Mouse (Mus musculus) embryonic facial prominence, embryonic 12.5 days (tissue): ENCODE data around the gene Exoc6b. TPM values are rescaled to one million over a fixed set of nuclear protein-coding genes. Genes with fewer than 3 reads are reported as not detected.

ENCODE experiments used
- ATAC-seq: fragments of 200-750 bp; cut with Nextera tagmentation; 2 replicates; pipeline ENCODE4 v1.8.0; 2017; ENCODE audit not compliant: insufficient number of reproducible peaks, insufficient read depth, low FRiP score, low TSS enrichment
- H3K27ac ChIP-seq: fragments of 300-500 bp; sonication (generic); 2 replicates; pipeline ENCODE4 v1.5.1; 2016; ENCODE audit warnings: mild to moderate bottlenecking
- H3K27me3 ChIP-seq: fragments of 300-500 bp; sonication (generic); 2 replicates; pipeline ENCODE4 v1.6.1; 2016; ENCODE audit warnings: mild to moderate bottlenecking, moderate library complexity
- H3K36me3 ChIP-seq: fragments of 300-500 bp; sonication (generic); 2 replicates; pipeline ENCODE4 v1.6.1; 2016; ENCODE audit warnings: mild to moderate bottlenecking
- H3K4me1 ChIP-seq: fragments of 300-500 bp; sonication (generic); 2 replicates; pipeline ENCODE4 v1.6.1; 2016
- H3K4me2 ChIP-seq: fragments of 300-500 bp; sonication (generic); replicated peaks from 2 replicates; pipeline ENCODE4 v1.6.1; 2016; ENCODE audit warnings: mild to moderate bottlenecking, moderate library complexity
- H3K4me3 ChIP-seq: fragments of 300-500 bp; sonication (generic); 2 replicates; pipeline ENCODE4 v1.5.1; 2016; ENCODE audit warnings: mild to moderate bottlenecking
- H3K9ac ChIP-seq: fragments of 300-500 bp; sonication (generic); 2 replicates; pipeline ENCODE4 v1.6.1; 2016; ENCODE audit warnings: mild to moderate bottlenecking, moderate library complexity
- H3K9me3 ChIP-seq: fragments of 300-500 bp; sonication (generic); 2 replicates; pipeline ENCODE4 v1.6.1; 2016; ENCODE audit warnings: mild to moderate bottlenecking, moderate library complexity
- WGBS: fragments of 180-500 bp; shearing (Covaris S2); methylation state at CpG from one replicate; pipeline ENCODE4 v1.1.7; 2016; 5-methylcytosine and 5-hydroxymethylcytosine counted together
- polyA plus RNA-seq: library from polyadenylated mRNA; unstranded; fragments of >200 nt; fragmentation: Nextera tagmentation; extraction: Ambion mirVana; gene quantifications from 2 replicates; pipeline ENCODE4 v1.2.1, GENCODE M21; 2016

Gene Exoc6b
- polyA plus RNA-seq, 1 experiment from 2014 or later = 45.1 TPM

- Histone ChIP-seq H3K4me2 (no peak overlapping the region), H3K4me1 (peaks cover 19% of the 10 kb centered on the region), H3K4me3 (no peak overlapping the region), H3K27me3 (no peaks in the 10 kb centered on the region), H3K36me3 (no peaks in the 10 kb centered on the region), H3K27ac (0 out of 2 replicates have a peak overlapping the region, but pooled peaks have one; percentile 36), H3K9ac (no peak overlapping the region), H3K9me3 (no peaks in the 10 kb centered on the region)
- no peak for ATAC-seq
- 69% methylated on average over 4 of the region's 4 CpGs for WGBS
Observed at GRCm38 (mm10) chr6:84647197-84647596, 422.1 kb downstream of the Exoc6b start.

DNA sequence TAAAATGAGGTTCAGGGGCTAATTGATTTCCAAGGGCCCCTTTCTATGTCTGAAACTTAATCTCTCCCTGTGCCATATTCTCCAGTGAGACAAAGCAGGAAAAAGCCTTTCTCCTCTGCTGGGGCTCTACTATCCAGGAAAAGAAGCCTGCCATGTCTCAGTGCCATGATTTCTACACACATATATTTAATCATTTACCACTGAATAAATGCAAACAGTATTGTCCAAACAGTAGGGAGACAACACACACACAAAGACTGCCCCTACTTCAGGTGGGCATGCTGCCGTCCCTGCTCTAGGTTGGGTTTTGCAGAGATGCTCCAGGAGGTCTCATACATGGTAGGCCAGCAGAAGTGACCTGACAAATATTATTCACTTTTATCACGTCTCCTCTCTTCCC is 422.6 kb downstream of the Exoc6b start:
- WGBS = 74% methylated on average over 2 of the region's 2 CpGs
- no peaks in the 10 kb centered on the region for H3K9me3 ChIP-seq
- no peaks in the 10 kb centered on the region for H3K36me3 ChIP-seq
- H3K4me1 ChIP-seq = peaks cover 19% of the 10 kb centered on the region
- no peaks in the 10 kb centered on the region for H3K27me3 ChIP-seq
- H3K4me2 ChIP-seq = no peak overlapping the region
- H3K9ac ChIP-seq = no peak overlapping the region
- no peak overlapping the region for H3K27ac ChIP-seq
- ATAC-seq = no peak
- H3K4me3 ChIP-seq = no peak overlapping the region

GRCm38 (mm10) chr6:84641062-84641431 is 428.3 kb downstream of the Exoc6b start:
- Histone ChIP-seq H3K27me3 (no peaks in the 10 kb centered on the region), H3K9ac (no peak overlapping the region), H3K4me2 (no peak overlapping the region), H3K9me3 (no peaks in the 10 kb centered on the region), H3K4me3 (no peak overlapping the region), H3K36me3 (no peaks in the 10 kb centered on the region), H3K4me1 (peaks cover 7% of the 10 kb centered on the region), H3K27ac (no peak overlapping the region)
- ATAC-seq = no peak
- WGBS = 68% methylated on average over 4 of the region's 4 CpGs

GRCm38 (mm10) chr6:84640324-84641061 is 428.8 kb downstream of the Exoc6b start:
- H3K27ac ChIP-seq = no peak overlapping the region
- peaks cover 7% of the 10 kb centered on the region for H3K4me1 ChIP-seq
- no peak for ATAC-seq
- H3K9ac ChIP-seq = no peak overlapping the region
- no peak overlapping the region for H3K4me2 ChIP-seq
- no peaks in the 10 kb centered on the region for H3K9me3 ChIP-seq
- H3K36me3 ChIP-seq = no peaks in the 10 kb centered on the region
- H3K27me3 ChIP-seq = no peaks in the 10 kb centered on the region
- WGBS = 51% methylated on average over 9 of the region's 9 CpGs
- H3K4me3 ChIP-seq = no peak overlapping the region

- H3K27me3 ChIP-seq = no peaks in the 10 kb centered on the region
- no peak for ATAC-seq
- H3K4me2 ChIP-seq = no peak overlapping the region
Observed at GRCm38 (mm10) chr6:84638206-84638605, 431.1 kb downstream of the Exoc6b start.

DNA sequence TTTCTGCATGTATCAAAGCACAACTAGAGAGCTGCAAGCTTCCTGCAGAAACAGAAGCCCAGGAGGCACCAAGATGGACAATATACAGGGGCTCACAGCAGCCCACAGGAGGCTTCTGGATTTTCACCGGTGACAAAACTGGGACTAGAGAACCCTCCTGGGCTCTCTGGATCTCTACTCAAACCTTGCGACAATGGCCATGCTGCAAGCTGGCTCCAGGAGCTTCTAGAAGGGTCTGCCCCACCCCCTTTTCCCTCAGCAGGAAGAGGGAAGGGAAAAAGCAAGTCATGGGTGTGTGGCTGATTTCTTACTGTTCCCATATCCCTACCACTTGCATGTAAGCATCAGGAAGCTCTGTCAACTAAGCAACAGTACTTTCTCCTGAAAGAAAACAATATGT is 437.7 kb downstream of the Exoc6b start:
- no peak overlapping the region for H3K9ac ChIP-seq
- H3K4me2 ChIP-seq = no peak overlapping the region
- no peaks in the 10 kb centered on the region for H3K9me3 ChIP-seq
- no peaks in the 10 kb centered on the region for H3K36me3 ChIP-seq
- no peak overlapping the region for H3K4me3 ChIP-seq
- 78% methylated on average over 2 of the region's 2 CpGs for WGBS
- H3K27me3 ChIP-seq = no peaks in the 10 kb centered on the region
- H3K4me1 ChIP-seq = peaks cover 6% of the 10 kb centered on the region; the same call in 1 of the 2 replicates
- no peak for ATAC-seq
- no peak overlapping the region for H3K27ac ChIP-seq

More at GRCm38 (mm10) chr6:84638206-84638605, 431.1 kb downstream of the Exoc6b start:
- Histone ChIP-seq H3K36me3 (no peaks in the 10 kb centered on the region), H3K27ac (no peak overlapping the region), H3K9me3 (no peaks in the 10 kb centered on the region), H3K4me3 (no peak overlapping the region), H3K9ac (no peak overlapping the region), H3K4me1 (peaks cover 7% of the 10 kb centered on the region)

- no peaks in the 10 kb centered on the region for H3K27me3 ChIP-seq
- H3K9me3 ChIP-seq = no peaks in the 10 kb centered on the region
- 14% methylated on average over 1 of the region's 1 CpGs for WGBS
- no peak for ATAC-seq
- no peak overlapping the region for H3K9ac ChIP-seq
- peaks cover 6% of the 10 kb centered on the region; the same call in 1 of the 2 replicates for H3K4me1 ChIP-seq
- H3K27ac ChIP-seq = no peak overlapping the region
- H3K4me3 ChIP-seq = no peak overlapping the region
- H3K36me3 ChIP-seq = no peaks in the 10 kb centered on the region
- H3K4me2 ChIP-seq = no peak overlapping the region
Observed at GRCm38 (mm10) chr6:84630276-84630675, 439.0 kb downstream of the Exoc6b start.

GRCm38 (mm10) chr6:84628831-84629230 is 440.5 kb downstream of the Exoc6b start:
- Histone ChIP-seq H3K9me3 (no peaks in the 10 kb centered on the region), H3K4me3 (no peak overlapping the region), H3K27ac (no peak overlapping the region), H3K4me2 (no peak overlapping the region), H3K36me3 (no peaks in the 10 kb centered on the region), H3K9ac (no peak overlapping the region), H3K27me3 (no peaks in the 10 kb centered on the region), H3K4me1 (peaks cover 6% of the 10 kb centered on the region; the same call in 1 of the 2 replicates)
- ATAC-seq = no peak
- 95% methylated on average over 5 of the region's 5 CpGs for WGBS

GRCm38 (mm10) chr6:84626398-84626797 is 442.9 kb downstream of the Exoc6b start:
- no peak for ATAC-seq
- Histone ChIP-seq H3K9me3 (no peaks in the 10 kb centered on the region), H3K27me3 (no peaks in the 10 kb centered on the region), H3K4me2 (no peak overlapping the region), H3K4me3 (no peak overlapping the region), H3K36me3 (no peaks in the 10 kb centered on the region), H3K9ac (no peak overlapping the region), H3K4me1 (peaks cover 6% of the 10 kb centered on the region; the same call in 1 of the 2 replicates), H3K27ac (no peak overlapping the region)
- 90% methylated on average over 2 of the region's 2 CpGs for WGBS

- 84% methylated on average over 6 of the region's 6 CpGs for WGBS
Observed at GRCm38 (mm10) chr6:84619166-84619565, 450.1 kb downstream of the Exoc6b start.

GRCm38 (mm10) chr6:84617051-84617450 is 452.3 kb downstream of the Exoc6b start:
- 91% methylated on average over 1 of the region's 1 CpGs for WGBS
- H3K4me1 ChIP-seq = no peaks in the 10 kb centered on the region
- no peak overlapping the region for H3K4me2 ChIP-seq
- no peak overlapping the region for H3K27ac ChIP-seq
- no peak overlapping the region for H3K4me3 ChIP-seq
- H3K9ac ChIP-seq = no peak overlapping the region
- no peaks in the 10 kb centered on the region for H3K9me3 ChIP-seq
- ATAC-seq = no peak
- 0 out of 2 replicates have a peak, but pooled peaks cover 17% of the 10 kb centered on the region for H3K36me3 ChIP-seq
- H3K27me3 ChIP-seq = no peaks in the 10 kb centered on the region

More at GRCm38 (mm10) chr6:84619166-84619565, 450.1 kb downstream of the Exoc6b start:
- H3K36me3 ChIP-seq = 0 out of 2 replicates have a peak, but pooled peaks cover 17% of the 10 kb centered on the region
- no peaks in the 10 kb centered on the region for H3K27me3 ChIP-seq
- H3K9me3 ChIP-seq = no peaks in the 10 kb centered on the region
- no peak for ATAC-seq
- no peak overlapping the region for H3K9ac ChIP-seq
- H3K27ac ChIP-seq = no peak overlapping the region
- no peak overlapping the region for H3K4me3 ChIP-seq
- no peaks in the 10 kb centered on the region for H3K4me1 ChIP-seq
- H3K4me2 ChIP-seq = no peak overlapping the region

- 78% methylated on average over 1 of the region's 1 CpGs for WGBS
Observed at GRCm38 (mm10) chr6:84616586-84616985, 452.7 kb downstream of the Exoc6b start.

More at GRCm38 (mm10) chr6:84616586-84616985, 452.7 kb downstream of the Exoc6b start:
- Histone ChIP-seq H3K36me3 (0 out of 2 replicates have a peak, but pooled peaks cover 17% of the 10 kb centered on the region), H3K9me3 (no peaks in the 10 kb centered on the region), H3K4me2 (no peak overlapping the region), H3K27me3 (no peaks in the 10 kb centered on the region), H3K9ac (no peak overlapping the region), H3K27ac (no peak overlapping the region), H3K4me3 (no peak overlapping the region), H3K4me1 (no peaks in the 10 kb centered on the region)
- no peak for ATAC-seq
